Mouse (Mus musculus): ENCODE results near the gene Slc6a2.

DNA sequence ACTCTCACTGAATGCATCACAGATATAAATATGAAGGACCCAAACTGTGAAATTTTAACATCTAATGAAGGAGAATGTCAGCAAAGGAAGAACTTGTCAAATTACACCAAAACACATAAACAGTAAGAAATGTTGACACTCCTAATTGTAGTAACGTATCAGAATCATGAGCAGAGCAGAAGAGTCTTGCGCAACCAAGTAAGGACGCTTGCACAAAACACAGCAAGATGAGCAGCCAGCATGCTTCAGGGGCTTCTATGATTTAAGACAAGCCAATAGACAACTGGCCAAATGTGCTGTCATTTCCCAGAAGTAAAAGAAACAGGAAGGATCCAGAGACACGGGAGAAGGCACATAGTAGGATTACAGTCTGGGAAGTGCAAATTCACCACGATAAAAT lies 5.8 kb upstream of the Slc6a2 start:
- no peak for TF ChIP-seq GATA1 (IDR thresholded peaks at IDR 0.05; ENCODE audit: borderline replicate concordance, low read length)
- TF ChIP-seq FLI1 (IDR thresholded peaks at IDR 0.05; ENCODE audit: low read length): no peak
